8 mouse cellular contexts compared by ENCODE assay signal in genomic region chr5:108693872-108694288, GRCm38 (mm10). TPM values are rescaled to one million over a fixed set of nuclear protein-coding genes. Genes with fewer than 3 reads are reported as not detected.
DNase-seq lines count a peak whose midpoint lies in the region; ATAC-seq and TF ChIP-seq lines count a peak whose summit lies in the region.

No protein-coding gene starts in this region.

- peaks cover 3% of the 10 kb centered on the region; the same call in 1 of the 2 replicates for H3K36me3 ChIP-seq in heart, embryonic 13.5 days
- no peaks in the 10 kb centered on the region for H3K36me3 ChIP-seq in kidney, postnatal 0 days (ENCODE audit: insufficient read depth, low read length)
- no peaks in the 10 kb centered on the region for H3K36me3 ChIP-seq in neural tube, embryonic 15.5 days

- peak overlapping the region; percentile 95 for H3K9ac ChIP-seq in heart, embryonic 13.5 days
- peak overlapping the region; percentile 79 for H3K9ac ChIP-seq in kidney, postnatal 0 days (ENCODE audit: low read depth, low read length)
- peak overlapping the region; percentile 47 for H3K9ac ChIP-seq in neural tube, embryonic 15.5 days (replicated peaks)

- peak overlapping the region; percentile 89 for H3K4me2 ChIP-seq in heart, embryonic 13.5 days
- peak overlapping the region; percentile 96 for H3K4me2 ChIP-seq in kidney, postnatal 0 days (ENCODE audit: low read length)
- H3K4me2 ChIP-seq in neural tube, embryonic 15.5 days = peak overlapping the region; percentile 98

- no peak overlapping the region for H3K27ac ChIP-seq in embryonic fibroblast, embryonic 13.5 days (ENCODE audit: insufficient read depth, low read length)
- peak overlapping the region; percentile 74 for H3K27ac ChIP-seq in heart, embryonic 13.5 days (replicated peaks)
- no peak overlapping the region for H3K27ac ChIP-seq in kidney, postnatal 0 days
- H3K27ac ChIP-seq in neural tube, embryonic 15.5 days (replicated peaks) = no peak overlapping the region

- H3K4me3 ChIP-seq in embryonic fibroblast, embryonic 13.5 days (ENCODE audit: insufficient read depth, low read length) = peak overlapping the region; percentile 72
- H3K4me3 ChIP-seq in heart, embryonic 13.5 days = peak overlapping the region; percentile 91
- H3K4me3 ChIP-seq in kidney, postnatal 0 days (replicated peaks; ENCODE audit: low read depth, low read length) = peak overlapping the region; percentile 97
- H3K4me3 ChIP-seq in lung, adult 2 months (replicated peaks; ENCODE audit: extremely low read depth, low read depth, low read length) = peak overlapping the region; percentile 86
- H3K4me3 ChIP-seq in neural tube, embryonic 15.5 days (replicated peaks) = peak overlapping the region; percentile 69

- H3K4me1 ChIP-seq in embryonic fibroblast, embryonic 13.5 days (ENCODE audit: control insufficient read depth, insufficient read depth, low read length) = no peaks in the 10 kb centered on the region
- peaks cover 63% of the 10 kb centered on the region for H3K4me1 ChIP-seq in heart, embryonic 13.5 days
- H3K4me1 ChIP-seq in kidney, postnatal 0 days (replicated peaks; ENCODE audit: insufficient read depth, low read length) = peaks cover 11% of the 10 kb centered on the region; the same call in 1 of the 2 replicates
- peaks cover 6% of the 10 kb centered on the region; the same call in 1 of the 2 replicates for H3K4me1 ChIP-seq in lung, adult 2 months (ENCODE audit: control insufficient read depth, insufficient read depth, low read length)
- H3K4me1 ChIP-seq in neural tube, embryonic 15.5 days = peaks cover 44% of the 10 kb centered on the region

- ATAC-seq in heart, embryonic 13.5 days (ENCODE audit: extremely low read depth, insufficient number of reproducible peaks, low FRiP score, low TSS enrichment) = peak; percentile 87
- ATAC-seq in kidney, postnatal 0 days (replicated peaks; ENCODE audit: low FRiP score, low read depth) = peak; percentile 93
- peak; percentile 93 for ATAC-seq in neural tube, embryonic 15.5 days (ENCODE audit: low FRiP score)

- DNase-seq in CD4-positive helper T cell, adult 2 months (ENCODE audit: low read depth, low spot score) = peak; percentile 93
- peak; percentile 71 for DNase-seq in adrenal gland, adult 8-10 months
- DNase-seq in kidney, postnatal 0 days (ENCODE audit: low spot score) = peak; percentile 97
- peak; percentile 77 for DNase-seq in lung, adult 2 months
- DNase-seq in testis, postnatal 10 days (ENCODE audit: low spot score) = peak; percentile 92

- TF ChIP-seq POLR2A in embryonic fibroblast, embryonic 13.5 days (IDR thresholded peaks at IDR 0.05; ENCODE audit: low read depth, low read length) = peak; percentile 60
- 0 out of 2 replicates have a peak, but pooled peaks have one; percentile 10 for TF ChIP-seq POLR2A in lung, adult 2 months (IDR thresholded peaks at IDR 0.05; ENCODE audit: borderline replicate concordance, extremely low read depth, low read depth, low read length)

- no peaks in the 10 kb centered on the region for H3K27me3 ChIP-seq in heart, embryonic 13.5 days (replicated peaks)
- H3K27me3 ChIP-seq in kidney, postnatal 0 days (ENCODE audit: insufficient read depth, low read length) = no peaks in the 10 kb centered on the region
- peaks cover 18% of the 10 kb centered on the region for H3K27me3 ChIP-seq in neural tube, embryonic 15.5 days (replicated peaks)

- TF ChIP-seq CTCF in embryonic fibroblast, embryonic 13.5 days (IDR thresholded peaks at IDR 0.05; ENCODE audit: borderline replicate concordance, insufficient read depth, low read length) = no peak
- TF ChIP-seq CTCF in kidney, postnatal 0 days (IDR thresholded peaks at IDR 0.05; ENCODE audit: low read depth) = no peak
- no peak for TF ChIP-seq CTCF in lung, adult 2 months (IDR thresholded peaks at IDR 0.05; ENCODE audit: insufficient read depth, low read length)

- no peaks in the 10 kb centered on the region for H3K9me3 ChIP-seq in heart, embryonic 13.5 days
- no peaks in the 10 kb centered on the region for H3K9me3 ChIP-seq in kidney, postnatal 0 days (replicated peaks; ENCODE audit: low read length)
- H3K9me3 ChIP-seq in neural tube, embryonic 15.5 days (replicated peaks) = no peaks in the 10 kb centered on the region

- under 1% methylated on average over 33 of the region's 43 CpGs for WGBS in heart, embryonic 13.5 days
- WGBS in kidney, postnatal 0 days = under 1% methylated on average over 36 of the region's 43 CpGs
- WGBS in lung, adult 2 months = under 1% methylated on average over 29 of the region's 43 CpGs
- WGBS in neural tube, embryonic 15.5 days = 1% methylated on average over 42 of the region's 43 CpGs

RNA-seq across cellular contexts. Expression of gene Fgfrl1, which starts 1.7 kb away (rescaled TPM):
- 10 to 100 TPM; 29.5 to 52.6 (median 34.7) TPM for total RNA-seq in adrenal gland, adult 8-10 months (2022)
- 22.5 and 30.6 TPM in 2 replicates for polyA plus RNA-seq in embryonic fibroblast, embryonic 13.5 days (2011; ENCODE audit: insufficient read length, low read depth, missing spikeins)
- polyA plus RNA-seq in heart, embryonic 13.5 days (2015; fragmentation: Nextera tagmentation; extraction: Ambion mirVana) = 13.0 and 19.3 TPM in 2 replicates
- polyA plus RNA-seq in kidney, postnatal 0 days (2015; fragmentation: Nextera tagmentation; extraction: Ambion mirVana) = 23.2 and 25.1 TPM in 2 replicates
- polyA plus RNA-seq in lung, adult 2 months (2012; rRNA removed) = 48.5 and 48.7 TPM in 2 replicates
- polyA plus RNA-seq in neural tube, embryonic 15.5 days (2015; fragmentation: Nextera tagmentation; extraction: Ambion mirVana) = 7.8 and 10.9 TPM in 2 replicates

RNA-seq across cellular contexts. Expression of gene Slc26a1, which starts 18.5 kb away (rescaled TPM):
- total RNA-seq in adrenal gland, adult 8-10 months (2022) = under 1 TPM; 0.14 to 0.46 (median 0.19) TPM
- 0.23 TPM in 1 of 2 replicates, not detected in the other for polyA plus RNA-seq in embryonic fibroblast, embryonic 13.5 days (2011; ENCODE audit: insufficient read length, low read depth, missing spikeins)
- 0.62 and 0.99 TPM in 2 replicates for polyA plus RNA-seq in heart, embryonic 13.5 days (2015; fragmentation: Nextera tagmentation; extraction: Ambion mirVana)
- 8.5 and 10.1 TPM in 2 replicates for polyA plus RNA-seq in kidney, postnatal 0 days (2015; fragmentation: Nextera tagmentation; extraction: Ambion mirVana)
- polyA plus RNA-seq in lung, adult 2 months (2012; rRNA removed) = 0.05 and 0.11 TPM in 2 replicates
- 2.6 TPM in 2 replicates for polyA plus RNA-seq in neural tube, embryonic 15.5 days (2015; fragmentation: Nextera tagmentation; extraction: Ambion mirVana)

RNA-seq across cellular contexts. Expression of gene Dgkq, which starts 24.4 kb away (rescaled TPM):
- total RNA-seq in adrenal gland, adult 8-10 months (2022) = 10 to 100 TPM; 15.3 to 39.9 (median 31.0) TPM
- 11.7 and 11.8 TPM in 2 replicates for polyA plus RNA-seq in embryonic fibroblast, embryonic 13.5 days (2011; ENCODE audit: insufficient read length, low read depth, missing spikeins)
- 5.9 and 6.0 TPM in 2 replicates for polyA plus RNA-seq in heart, embryonic 13.5 days (2015; fragmentation: Nextera tagmentation; extraction: Ambion mirVana)
- 6.5 and 6.9 TPM in 2 replicates for polyA plus RNA-seq in kidney, postnatal 0 days (2015; fragmentation: Nextera tagmentation; extraction: Ambion mirVana)
- polyA plus RNA-seq in lung, adult 2 months (2012; rRNA removed) = 24.5 and 27.5 TPM in 2 replicates
- 25.2 and 33.9 TPM in 2 replicates for polyA plus RNA-seq in neural tube, embryonic 15.5 days (2015; fragmentation: Nextera tagmentation; extraction: Ambion mirVana)

RNA-seq across cellular contexts. Expression of gene Idua, which starts 33.7 kb away (rescaled TPM):
- total RNA-seq in adrenal gland, adult 8-10 months (2022) = 10 to 100 TPM; 17.5 to 31.1 (median 22.6) TPM
- polyA plus RNA-seq in embryonic fibroblast, embryonic 13.5 days (2011; ENCODE audit: insufficient read length, low read depth, missing spikeins) = 17.9 and 18.6 TPM in 2 replicates
- polyA plus RNA-seq in heart, embryonic 13.5 days (2015; fragmentation: Nextera tagmentation; extraction: Ambion mirVana) = 13.5 and 15.4 TPM in 2 replicates
- 6.3 and 7.4 TPM in 2 replicates for polyA plus RNA-seq in kidney, postnatal 0 days (2015; fragmentation: Nextera tagmentation; extraction: Ambion mirVana)
- polyA plus RNA-seq in lung, adult 2 months (2012; rRNA removed) = 28.4 and 34.5 TPM in 2 replicates
- 11.4 and 11.7 TPM in 2 replicates for polyA plus RNA-seq in neural tube, embryonic 15.5 days (2015; fragmentation: Nextera tagmentation; extraction: Ambion mirVana)
